Comparison of ENCODE assay signal across 8 mouse cellular contexts in the genomic region with DNA sequence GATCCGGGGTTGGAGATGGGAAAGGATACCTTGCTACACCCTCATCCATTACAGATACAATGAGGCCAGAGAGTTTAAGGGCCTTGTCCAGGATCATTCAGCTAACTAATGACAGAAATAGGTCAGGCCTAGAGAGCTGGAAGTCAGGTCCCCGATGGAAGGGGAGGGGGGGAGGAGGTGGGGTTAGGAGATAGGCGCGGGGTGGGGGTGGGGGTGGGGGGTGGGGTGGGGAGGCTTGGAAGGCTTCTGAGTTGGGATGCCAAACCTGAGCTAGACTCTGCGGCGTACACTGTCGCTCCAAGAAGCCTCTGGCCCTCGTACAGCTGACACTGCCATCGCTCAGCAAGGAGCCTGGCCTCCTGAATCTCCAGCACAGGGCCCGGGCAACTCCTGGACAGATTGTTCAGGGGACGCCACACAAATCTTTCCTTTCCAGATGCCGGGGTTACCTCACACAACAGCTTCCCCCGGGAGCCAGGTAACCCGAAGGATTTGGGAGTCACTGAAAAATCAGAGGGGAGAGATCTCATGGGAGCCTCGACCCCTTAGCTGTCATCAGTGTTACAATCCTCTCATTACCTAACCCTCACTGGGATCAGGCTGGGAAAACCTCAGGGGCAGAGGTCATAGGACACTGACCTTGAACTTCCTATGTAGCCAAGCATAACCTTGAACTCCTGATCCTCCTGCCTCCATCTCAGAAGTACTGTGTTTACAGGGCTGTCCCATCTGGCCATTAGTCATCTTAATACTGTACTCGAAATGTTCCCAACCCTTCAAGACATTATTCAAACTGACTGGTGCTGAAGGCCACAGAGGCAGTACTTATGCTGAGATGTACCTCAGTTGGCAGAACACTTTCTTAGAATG. TPM values are rescaled to one million over a fixed set of nuclear protein-coding genes. Genes with fewer than 3 reads are reported as not detected.
DNase-seq lines count a peak whose midpoint lies in the region; ATAC-seq and TF ChIP-seq lines count a peak whose summit lies in the region.
"Had no signal": no experiment of that assay in that cellular context is flagged by ENCODE, and none has a peak within 500 bp of the region (broad histone marks: within the 10 kb centered on the region; RNA-seq: fewer than 3 reads in every experiment).

No protein-coding gene starts in this region.

- H3K4me3 ChIP-seq in left cerebral cortex, adult 2 months = peak overlapping the region; percentile 48
- peak overlapping the region; percentile 56 for H3K4me3 ChIP-seq in forebrain, embryonic 10.5 days
- no peak overlapping the region for H3K4me3 ChIP-seq in intestine, postnatal 0 days (ENCODE audit: low read depth, low read length)

- no peak overlapping the region for H3K9ac ChIP-seq in intestine, postnatal 0 days (ENCODE audit: low read depth, low read length)

- H3K27ac ChIP-seq in left cerebral cortex, adult 2 months = peak overlapping the region; percentile 97
- peak overlapping the region; percentile 96 for H3K27ac ChIP-seq in forebrain, embryonic 10.5 days
- H3K27ac ChIP-seq in intestine, postnatal 0 days (ENCODE audit: low read depth, low read length) = peak overlapping the region; percentile 92; the same call in 1 of the 2 replicates

- H3K4me2 ChIP-seq in intestine, postnatal 0 days (replicated peaks; ENCODE audit: low read depth) = peak overlapping the region; percentile 86

- no peak for ATAC-seq in intestine, postnatal 0 days

- 25% methylated on average over 16 of the region's 16 CpGs for WGBS in forebrain, embryonic 10.5 days
- 53% methylated on average over 16 of the region's 16 CpGs for WGBS in intestine, postnatal 0 days

- peaks cover 32% of the 10 kb centered on the region for H3K4me1 ChIP-seq in forebrain, embryonic 10.5 days
- H3K4me1 ChIP-seq in intestine, postnatal 0 days (replicated peaks; ENCODE audit: control insufficient read depth, insufficient read depth, low read length) = no peaks in the 10 kb centered on the region

- intact Hi-C loops in left cerebral cortex, adult 2 months (cut with DNase I) = loop anchor here (1.0 to 5.0 kb wide), 4 partner anchors 12 to 177 kb away; no protein-coding TSS in a partner anchor
- intact Hi-C loops in left cerebral cortex, postnatal 14 days (cut with DNase I) = loop anchor here (1.0 to 2.0 kb wide), 2 partner anchors 11 to 42 kb away; a partner anchor contains a TSS

- DNase-seq in left cerebral cortex, adult 2 months (ENCODE audit: extremely low spot score in 1 of 2, low spot score in 2 of 2) = no peak
- no peak for DNase-seq in left cerebral cortex, postnatal 14 days (ENCODE audit: low spot score in 2 of 2)
- no peak for DNase-seq in forebrain, embryonic 10.5 days (ENCODE audit: extremely low spot score, low spot score)
- DNase-seq in retina, postnatal 1 day = peak; percentile 76
- no peak for DNase-seq in left cerebral cortex, adult 9 months (ENCODE audit: low spot score in 2 of 2)
- DNase-seq in layer of hippocampus, adult 9-11 months = no peak

- H3K27me3 ChIP-seq in forebrain, embryonic 10.5 days (ENCODE audit: poor library complexity, severe bottlenecking) = peaks cover 24% of the 10 kb centered on the region
- H3K27me3 ChIP-seq in intestine, postnatal 0 days (replicated peaks; ENCODE audit: control insufficient read depth, insufficient read depth, low read length) = peaks cover 9% of the 10 kb centered on the region; the same call in 1 of the 2 replicates

- H3K36me3 ChIP-seq in forebrain, embryonic 10.5 days (replicated peaks) = no peaks in the 10 kb centered on the region
- no peaks in the 10 kb centered on the region for H3K36me3 ChIP-seq in intestine, postnatal 0 days (ENCODE audit: control insufficient read depth, insufficient read depth)

- H3K9me3 ChIP-seq in forebrain, embryonic 10.5 days = no peaks in the 10 kb centered on the region
- H3K9me3 ChIP-seq in intestine, postnatal 0 days (ENCODE audit: control insufficient read depth) = no peaks in the 10 kb centered on the region

- TF ChIP-seq CTCF in left cerebral cortex, adult 2 months (IDR thresholded peaks at IDR 0.05) = no peak
- TF ChIP-seq CTCF in intestine, postnatal 0 days (IDR thresholded peaks at IDR 0.05; ENCODE audit: low read depth) = no peak

RNA-seq across cellular contexts. Expression of a gene that starts 6.3 kb away (rescaled TPM):
- 1 to 10 TPM; 2.1 to 3.1 TPM for total RNA-seq in left cerebral cortex, adult 2 months (2021)
- 1 to 10 TPM; 2.1 to 3.0 TPM for total RNA-seq in left cerebral cortex, postnatal 14 days (2021)
- 0.76 and 0.88 TPM in 2 replicates for polyA plus RNA-seq in forebrain, embryonic 10.5 days (2016; fragmentation: Nextera tagmentation; extraction: Ambion mirVana)
- polyA plus RNA-seq in intestine, postnatal 0 days (2015; fragmentation: Nextera tagmentation; extraction: Ambion mirVana) = 1.6 and 1.7 TPM in 2 replicates

RNA-seq across cellular contexts. Expression of a gene that starts 14.7 kb away (rescaled TPM):
- total RNA-seq in left cerebral cortex, adult 2 months (2021) = 100 to 1,000 TPM; 845 to 926 TPM
- 1,000 to 10,000 TPM; 1,161 to 1,212 TPM for total RNA-seq in left cerebral cortex, postnatal 14 days (2021)
- 218 and 224 TPM in 2 replicates for polyA plus RNA-seq in forebrain, embryonic 10.5 days (2016; fragmentation: Nextera tagmentation; extraction: Ambion mirVana)
- 167 and 169 TPM in 2 replicates for polyA plus RNA-seq in intestine, postnatal 0 days (2015; fragmentation: Nextera tagmentation; extraction: Ambion mirVana)

RNA-seq across cellular contexts. Expression of a gene that starts 17.2 kb away (rescaled TPM):
- 1 to 10 TPM; 2.0 to 4.6 TPM for total RNA-seq in left cerebral cortex, adult 2 months (2021)
- total RNA-seq in left cerebral cortex, postnatal 14 days (2021) = 1 to 10 TPM; 1.1 to 1.5 TPM
- polyA plus RNA-seq in forebrain, embryonic 10.5 days (2016; fragmentation: Nextera tagmentation; extraction: Ambion mirVana) = 0.17 TPM in 1 of 2 replicates, not detected in the other
- 0.75 and 0.83 TPM in 2 replicates for polyA plus RNA-seq in intestine, postnatal 0 days (2015; fragmentation: Nextera tagmentation; extraction: Ambion mirVana)
- total RNA-seq: megakaryocyte-erythroid progenitor cell, adult 5-6 weeks had no signal

RNA-seq across cellular contexts. Expression of a gene that starts 26.0 kb away (rescaled TPM):
- total RNA-seq in left cerebral cortex, adult 2 months (2021) = 100 to 1,000 TPM; 617 to 624 TPM
- total RNA-seq in left cerebral cortex, postnatal 14 days (2021) = 100 to 1,000 TPM; 670 to 685 TPM
- polyA plus RNA-seq in forebrain, embryonic 10.5 days (2016; fragmentation: Nextera tagmentation; extraction: Ambion mirVana) = 388 and 398 TPM in 2 replicates
- 265 and 269 TPM in 2 replicates for polyA plus RNA-seq in intestine, postnatal 0 days (2015; fragmentation: Nextera tagmentation; extraction: Ambion mirVana)

RNA-seq across cellular contexts. Expression of a gene that starts 41.4 kb away (rescaled TPM):
- 100 to 1,000 TPM; 231 to 248 TPM for total RNA-seq in left cerebral cortex, adult 2 months (2021)
- total RNA-seq in left cerebral cortex, postnatal 14 days (2021) = 100 to 1,000 TPM; 220 to 231 TPM
- polyA plus RNA-seq in forebrain, embryonic 10.5 days (2016; fragmentation: Nextera tagmentation; extraction: Ambion mirVana) = 2.1 and 2.5 TPM in 2 replicates
- 0.46 and 0.64 TPM in 2 replicates for polyA plus RNA-seq in intestine, postnatal 0 days (2015; fragmentation: Nextera tagmentation; extraction: Ambion mirVana)
- total RNA-seq: megakaryocyte-erythroid progenitor cell, adult 5-6 weeks had no signal
